ENCODE assay signal across 10 mouse cellular contexts in the genomic region with DNA sequence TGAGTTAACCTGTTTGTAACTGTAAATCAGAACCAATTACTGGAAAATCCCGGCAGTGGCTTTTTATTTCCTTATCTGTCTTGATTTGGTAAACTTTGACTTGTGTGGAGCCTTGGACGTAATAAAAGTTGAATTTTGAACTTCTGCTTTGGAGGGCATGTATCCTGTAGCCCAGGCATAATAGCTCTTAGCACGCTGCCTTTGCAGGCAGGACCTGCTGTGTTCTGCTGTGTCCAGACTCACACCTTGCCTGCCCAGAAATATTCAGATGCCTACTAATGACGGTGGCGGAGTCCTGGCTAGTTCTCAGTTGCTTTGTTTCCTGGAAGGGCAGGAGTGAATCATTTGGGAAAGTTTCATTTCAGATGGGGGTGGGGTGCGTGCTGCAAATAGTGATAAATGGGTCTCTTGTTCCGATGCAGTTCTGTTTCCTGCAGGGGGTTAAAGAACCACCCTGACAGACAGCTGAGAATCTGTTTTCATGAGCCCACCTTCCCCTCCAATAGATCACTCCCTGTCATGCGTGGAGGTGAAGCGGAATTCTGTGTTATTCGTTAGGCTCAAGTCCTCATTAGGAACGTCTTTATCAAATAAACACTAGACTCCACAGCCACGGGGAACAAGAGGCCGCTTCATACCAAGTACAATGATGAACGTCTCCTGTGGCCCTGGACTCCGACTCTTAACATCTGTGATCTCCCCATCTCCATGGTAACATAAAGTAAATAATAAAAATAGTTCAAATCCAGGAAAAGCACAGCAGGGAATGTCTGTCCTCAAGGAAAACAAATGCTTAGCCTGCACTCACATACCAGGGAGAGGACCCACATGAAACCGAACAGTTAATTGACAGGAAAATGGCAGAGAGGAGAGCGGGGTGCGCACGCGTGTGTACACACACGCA. TPM values are rescaled to one million over a fixed set of nuclear protein-coding genes. Genes with fewer than 3 reads are reported as not detected.
DNase-seq lines count a peak whose midpoint lies in the region; ATAC-seq lines count a peak whose summit lies in the region.
"Had no signal": no experiment of that assay in that cellular context is flagged by ENCODE, and none has a peak within 500 bp of the region (broad histone marks: within the 10 kb centered on the region; RNA-seq: fewer than 3 reads in every experiment).

No protein-coding gene starts in this region.

- ATAC-seq in lung, embryonic 15.5 days (ENCODE audit: borderline replicate concordance, extremely low read depth, low FRiP score, low TSS enrichment): peak; percentile 44
- no peak for ATAC-seq in forebrain, embryonic 14.5 days
- no peak for ATAC-seq in stomach, embryonic 14.5 days (ENCODE audit: insufficient number of reproducible peaks, insufficient read depth, low FRiP score, low read depth)
- ATAC-seq: Patski had no signal

- peak overlapping the region; percentile 16; the same call in 1 of the 2 replicates for H3K27ac ChIP-seq in lung, embryonic 15.5 days
- no peak overlapping the region for H3K27ac ChIP-seq in forebrain, embryonic 14.5 days (ENCODE audit: low read depth, low read length)
- H3K27ac ChIP-seq in stomach, embryonic 14.5 days (ENCODE audit: low read length): peak overlapping the region; percentile 36

- H3K36me3 ChIP-seq in lung, embryonic 15.5 days: no peaks in the 10 kb centered on the region
- H3K36me3 ChIP-seq in forebrain, embryonic 14.5 days (ENCODE audit: control insufficient read depth, insufficient read depth, low read length): no peaks in the 10 kb centered on the region
- H3K36me3 ChIP-seq in stomach, embryonic 14.5 days (ENCODE audit: control insufficient read depth, insufficient read depth, low read length): no peaks in the 10 kb centered on the region

- no peak overlapping the region for H3K9ac ChIP-seq in lung, embryonic 15.5 days
- H3K9ac ChIP-seq in forebrain, embryonic 14.5 days (ENCODE audit: low read length): no peak overlapping the region
- H3K9ac ChIP-seq in stomach, embryonic 14.5 days (replicated peaks; ENCODE audit: low read depth, low read length): no peak overlapping the region

- H3K27me3 ChIP-seq in lung, embryonic 15.5 days: no peaks in the 10 kb centered on the region
- H3K27me3 ChIP-seq in forebrain, embryonic 14.5 days (replicated peaks; ENCODE audit: control insufficient read depth, insufficient read depth, low read length): no peaks in the 10 kb centered on the region
- no peaks in the 10 kb centered on the region for H3K27me3 ChIP-seq in stomach, embryonic 14.5 days (ENCODE audit: control insufficient read depth, insufficient read depth, low read length)
- H3K27me3 ChIP-seq: Patski had no signal

- no peaks in the 10 kb centered on the region for H3K9me3 ChIP-seq in lung, embryonic 15.5 days
- H3K9me3 ChIP-seq in forebrain, embryonic 14.5 days (replicated peaks; ENCODE audit: control insufficient read depth, low read length): no peaks in the 10 kb centered on the region
- no peaks in the 10 kb centered on the region for H3K9me3 ChIP-seq in stomach, embryonic 14.5 days (ENCODE audit: control insufficient read depth, low read depth, low read length)
- H3K9me3 ChIP-seq: megakaryocyte, embryonic 14.5 days had no signal

- no peak overlapping the region for H3K4me3 ChIP-seq in lung, embryonic 15.5 days
- no peak overlapping the region for H3K4me3 ChIP-seq in forebrain, embryonic 14.5 days (ENCODE audit: low read depth, low read length)
- no peak overlapping the region for H3K4me3 ChIP-seq in stomach, embryonic 14.5 days (ENCODE audit: low read depth, low read length)
- H3K4me3 ChIP-seq: megakaryocyte, embryonic 14.5 days had no signal

- H3K4me1 ChIP-seq in lung, embryonic 15.5 days: peaks cover 36% of the 10 kb centered on the region
- peaks cover 6% of the 10 kb centered on the region; the same call in 1 of the 2 replicates for H3K4me1 ChIP-seq in forebrain, embryonic 14.5 days (ENCODE audit: control insufficient read depth, insufficient read depth, low read length)
- H3K4me1 ChIP-seq in stomach, embryonic 14.5 days (ENCODE audit: control insufficient read depth, insufficient read depth, low read length): peaks cover 18% of the 10 kb centered on the region

- DNase-seq in lung, adult 18-20 months: no peak
- peak; percentile 41 for DNase-seq in forebrain, embryonic 14.5 days (ENCODE audit: low spot score)
- DNase-seq in kidney, postnatal 10 days: peak; percentile 24
- DNase-seq in right cerebral cortex, adult 18-20 months: no peak
- no peak for DNase-seq in yolk sac, embryonic 10.5 days (ENCODE audit: low spot score)
- DNase-seq in spleen, postnatal 14 days (ENCODE audit: low spot score in 2 of 2): no peak

- H3K4me2 ChIP-seq in lung, embryonic 15.5 days: peak overlapping the region; percentile 35
- H3K4me2 ChIP-seq in forebrain, embryonic 14.5 days (ENCODE audit: low read length): no peak overlapping the region
- H3K4me2 ChIP-seq in stomach, embryonic 14.5 days (replicated peaks; ENCODE audit: low read depth, low read length): peak overlapping the region; percentile 22; the same call in 1 of the 2 replicates

- 27% methylated on average over 21 of the region's 21 CpGs for WGBS in lung, embryonic 15.5 days
- WGBS in forebrain, embryonic 14.5 days: 40% methylated on average over 21 of the region's 21 CpGs
- 26% methylated on average over 21 of the region's 21 CpGs for WGBS in stomach, embryonic 14.5 days

RNA-seq across cellular contexts. Expression of gene Cald1, which starts 54.7 kb away (rescaled TPM):
- polyA plus RNA-seq in lung, embryonic 15.5 days (2015; fragmentation: Nextera tagmentation; extraction: Ambion mirVana): 292 and 299 TPM in 2 replicates
- 46.4 and 48.7 TPM in 2 replicates for polyA plus RNA-seq in forebrain, embryonic 14.5 days (2014; fragmentation: Nextera tagmentation; extraction: Ambion mirVana)
- 366 and 368 TPM in 2 replicates for polyA plus RNA-seq in stomach, embryonic 14.5 days (2014; fragmentation: Nextera tagmentation; extraction: Ambion mirVana)

Comparison
In these comparisons a context has a peak if more than half of its experiments do, and no peak if none do; other contexts are left out.
1. DNase-seq: peak in forebrain, embryonic 14.5 days (single experiment) and kidney, postnatal 10 days (single experiment); none in lung, adult 18-20 months (0 of 2), right cerebral cortex, adult 18-20 months (single experiment), yolk sac, embryonic 10.5 days (single experiment) and spleen, postnatal 14 days (0 of 2).